Mouse (Mus musculus) ES-E14 (cell line): ENCODE measurements around the gene Gm15557.

Source experiments
- HCFC1 ChIP-seq: IDR thresholded peaks from 2 replicates; pipeline ENCODE4 v1.6.1; 2012; ENCODE audit warnings: low read length, inconsistent platforms, borderline replicate concordance; ENCODE audit not compliant: insufficient read depth
- ZNF384 ChIP-seq: IDR thresholded peaks from 2 replicates; pipeline ENCODE4 v1.6.1; 2012; ENCODE audit warnings: low read depth, low read length, inconsistent platforms

- TF ChIP-seq ZNF384 (no peak), HCFC1 (no peak)
Measured at GRCm38 (mm10) chr2:155895046-155895735, 45.3 kb upstream of the Gm15557 start.
